Comparison of ENCODE assay signal across 19 mouse cellular contexts in the genomic region with DNA sequence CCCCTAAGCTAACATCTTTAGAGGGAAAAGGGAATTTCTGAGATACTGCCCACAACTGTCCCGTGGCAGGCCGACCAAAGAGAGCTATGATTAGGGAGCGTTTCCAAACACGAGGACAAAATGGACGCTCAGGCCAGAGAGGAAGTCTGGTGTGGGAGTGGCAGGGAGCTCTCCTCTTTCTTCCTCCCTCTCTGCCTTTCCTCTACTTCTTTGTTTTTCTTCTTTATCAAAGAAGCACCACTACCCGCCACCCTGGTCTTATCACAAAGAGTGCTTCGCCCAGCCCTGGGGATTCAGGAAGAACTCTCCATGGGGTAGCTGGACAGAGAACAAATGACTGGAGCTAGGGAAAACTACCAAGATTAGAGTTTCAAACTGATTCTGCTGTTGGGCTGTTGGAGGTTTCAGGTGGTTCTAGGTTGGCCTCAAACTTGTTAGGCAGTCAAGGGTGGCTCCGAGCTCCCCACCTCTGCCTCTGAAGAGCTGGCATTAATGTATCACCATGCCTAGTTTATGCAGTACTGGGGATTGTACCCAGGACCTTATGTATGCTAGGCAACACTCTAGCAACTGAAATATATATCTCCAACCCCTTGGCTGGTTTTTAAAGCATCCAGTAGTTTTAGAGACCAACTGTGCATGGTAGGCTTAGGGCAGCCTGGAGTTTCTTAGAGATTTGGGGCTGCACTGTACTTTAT. TPM values are rescaled to one million over a fixed set of nuclear protein-coding genes. Genes with fewer than 3 reads are reported as not detected.
DNase-seq lines count a peak whose midpoint lies in the region; ATAC-seq and TF ChIP-seq lines count a peak whose summit lies in the region.
"Had no signal": no experiment of that assay in that cellular context is flagged by ENCODE, and none has a peak within 500 bp of the region (broad histone marks: within the 10 kb centered on the region; RNA-seq: fewer than 3 reads in every experiment).

No protein-coding gene starts in this region.

- no peaks in the 10 kb centered on the region for H3K36me3 ChIP-seq in lung, embryonic 14.5 days (ENCODE audit: insufficient read depth)
- H3K36me3 ChIP-seq in liver, embryonic 11.5 days (ENCODE audit: control insufficient read depth, insufficient read depth, low read length): no peaks in the 10 kb centered on the region
- H3K36me3 ChIP-seq in stomach, embryonic 14.5 days (ENCODE audit: control insufficient read depth, insufficient read depth, low read length): no peaks in the 10 kb centered on the region
- no peaks in the 10 kb centered on the region for H3K36me3 ChIP-seq in hindbrain, embryonic 12.5 days
- H3K36me3 ChIP-seq: hindbrain, embryonic 15.5 days; kidney, embryonic 15.5 days; neural tube, embryonic 13.5 days had no signal

- no peak for TF ChIP-seq CTCF in lung, embryonic 14.5 days (IDR thresholded peaks at IDR 0.05; ENCODE audit: low read depth)

- peak overlapping the region; percentile 27; the same call in 1 of the 2 replicates for H3K27ac ChIP-seq in lung, embryonic 14.5 days (ENCODE audit: low read depth)
- peak overlapping the region; percentile 96 for H3K27ac ChIP-seq in liver, embryonic 11.5 days (ENCODE audit: low read depth, low read length)
- H3K27ac ChIP-seq in stomach, embryonic 14.5 days (ENCODE audit: low read length): no peak overlapping the region
- no peak overlapping the region for H3K27ac ChIP-seq in hindbrain, embryonic 12.5 days
- H3K27ac ChIP-seq: hindbrain, embryonic 15.5 days; kidney, embryonic 15.5 days; neural tube, embryonic 13.5 days had no signal

- no peak overlapping the region for H3K4me2 ChIP-seq in lung, embryonic 14.5 days
- H3K4me2 ChIP-seq in liver, embryonic 11.5 days: peak overlapping the region; percentile 55
- no peak overlapping the region for H3K4me2 ChIP-seq in stomach, embryonic 14.5 days (replicated peaks; ENCODE audit: low read depth, low read length)
- H3K4me2 ChIP-seq in hindbrain, embryonic 12.5 days (replicated peaks): no peak overlapping the region
- H3K4me2 ChIP-seq: hindbrain, embryonic 15.5 days; kidney, embryonic 15.5 days; neural tube, embryonic 13.5 days had no signal

- DNase-seq in lung, embryonic 14.5 days: no peak
- no peak for DNase-seq in lung, postnatal 14 days
- peak; percentile 49 for DNase-seq in liver, embryonic 11.5 days (ENCODE audit: low spot score)
- no peak for DNase-seq in adrenal gland, adult 18-20 months (ENCODE audit: low spot score in 2 of 2)
- DNase-seq: cerebellum, adult 11-12 months; left cerebral cortex, postnatal 4 days; midbrain, embryonic 14.5 days; retina, postnatal 1 day had no signal

- H3K9ac ChIP-seq in lung, embryonic 14.5 days: no peak overlapping the region
- peak overlapping the region; percentile 44 for H3K9ac ChIP-seq in liver, embryonic 11.5 days (ENCODE audit: low read depth, low read length)
- no peak overlapping the region for H3K9ac ChIP-seq in stomach, embryonic 14.5 days (replicated peaks; ENCODE audit: low read depth, low read length)
- no peak overlapping the region for H3K9ac ChIP-seq in hindbrain, embryonic 12.5 days
- H3K9ac ChIP-seq: hindbrain, embryonic 15.5 days; kidney, embryonic 15.5 days; neural tube, embryonic 13.5 days had no signal

- H3K27me3 ChIP-seq in lung, embryonic 14.5 days (ENCODE audit: insufficient read depth, low read length): no peaks in the 10 kb centered on the region
- no peaks in the 10 kb centered on the region for H3K27me3 ChIP-seq in liver, embryonic 11.5 days (replicated peaks; ENCODE audit: control insufficient read depth, insufficient read depth, low read length)
- no peaks in the 10 kb centered on the region for H3K27me3 ChIP-seq in stomach, embryonic 14.5 days (ENCODE audit: control insufficient read depth, insufficient read depth, low read length)
- H3K27me3 ChIP-seq in hindbrain, embryonic 12.5 days: no peaks in the 10 kb centered on the region
- H3K27me3 ChIP-seq: CH12.LX; hindbrain, embryonic 15.5 days; kidney, embryonic 15.5 days; neural tube, embryonic 13.5 days had no signal

- H3K4me1 ChIP-seq in lung, embryonic 14.5 days (ENCODE audit: insufficient read depth): no peaks in the 10 kb centered on the region
- peaks cover 51% of the 10 kb centered on the region for H3K4me1 ChIP-seq in liver, embryonic 11.5 days (replicated peaks; ENCODE audit: control insufficient read depth, insufficient read depth, low read length)
- no peaks in the 10 kb centered on the region for H3K4me1 ChIP-seq in stomach, embryonic 14.5 days (ENCODE audit: control insufficient read depth, insufficient read depth, low read length)
- no peaks in the 10 kb centered on the region for H3K4me1 ChIP-seq in hindbrain, embryonic 12.5 days
- H3K4me1 ChIP-seq: hindbrain, embryonic 15.5 days; kidney, embryonic 15.5 days; neural tube, embryonic 13.5 days had no signal

- no peak overlapping the region for H3K4me3 ChIP-seq in lung, embryonic 14.5 days (ENCODE audit: low read depth, low read length)
- H3K4me3 ChIP-seq in liver, embryonic 11.5 days (ENCODE audit: low read depth, low read length): no peak overlapping the region
- H3K4me3 ChIP-seq in stomach, embryonic 14.5 days (ENCODE audit: low read depth, low read length): no peak overlapping the region
- H3K4me3 ChIP-seq in hindbrain, embryonic 12.5 days: no peak overlapping the region
- H3K4me3 ChIP-seq: hindbrain, embryonic 15.5 days; kidney, embryonic 15.5 days; neural tube, embryonic 13.5 days had no signal

- H3K9me3 ChIP-seq in lung, embryonic 14.5 days (ENCODE audit: low read depth, low read length): no peaks in the 10 kb centered on the region
- H3K9me3 ChIP-seq in liver, embryonic 11.5 days (ENCODE audit: control insufficient read depth, low read length): no peaks in the 10 kb centered on the region
- H3K9me3 ChIP-seq in stomach, embryonic 14.5 days (ENCODE audit: control insufficient read depth, low read depth, low read length): no peaks in the 10 kb centered on the region
- no peaks in the 10 kb centered on the region for H3K9me3 ChIP-seq in hindbrain, embryonic 12.5 days (replicated peaks)
- H3K9me3 ChIP-seq: hindbrain, embryonic 15.5 days; kidney, embryonic 15.5 days; neural tube, embryonic 13.5 days had no signal

- WGBS in lung, embryonic 14.5 days: 73% methylated on average over 8 of the region's 8 CpGs
- WGBS in liver, embryonic 11.5 days: 37% methylated on average over 8 of the region's 8 CpGs
- WGBS in stomach, embryonic 14.5 days: 81% methylated on average over 8 of the region's 8 CpGs
- WGBS in hindbrain, embryonic 12.5 days: 77% methylated on average over 8 of the region's 8 CpGs

- ATAC-seq in lung, embryonic 14.5 days (ENCODE audit: insufficient read depth): no peak; the same call in 1 of the 2 replicates
- peak; percentile 34 for ATAC-seq in common myeloid progenitor, adult 5-6 weeks (replicated peaks; ENCODE audit: low read depth, poor library complexity, severe bottlenecking)
- ATAC-seq in liver, embryonic 11.5 days (replicated peaks; ENCODE audit: low FRiP score): peak; percentile 69
- 0 out of 2 replicates have a peak, but pooled peaks have one; percentile 29 for ATAC-seq in stomach, embryonic 14.5 days (ENCODE audit: insufficient number of reproducible peaks, insufficient read depth, low FRiP score, low read depth)
- ATAC-seq in hindbrain, embryonic 12.5 days (ENCODE audit: low FRiP score): no peak

RNA-seq across cellular contexts. Expression of gene Calm5, which starts 12.5 kb away (rescaled TPM):
- not detected in 2 replicates for polyA plus RNA-seq in lung, embryonic 14.5 days (2014; fragmentation: Nextera tagmentation; extraction: Ambion mirVana)
- not detected in 2 replicates for total RNA-seq in common myeloid progenitor, adult 5-6 weeks (2017)
- not detected in 2 replicates for polyA plus RNA-seq in liver, embryonic 11.5 days (2014; fragmentation: Nextera tagmentation; extraction: Ambion mirVana)
- 0.71 TPM in 1 of 2 replicates, not detected in the other for polyA plus RNA-seq in stomach, embryonic 14.5 days (2014; fragmentation: Nextera tagmentation; extraction: Ambion mirVana)
- polyA plus RNA-seq in hindbrain, embryonic 12.5 days (2016; fragmentation: Nextera tagmentation; extraction: Ambion mirVana): not detected in 2 replicates
- total RNA-seq in adrenal gland, adult 18-20 months (2021): not detected
- total RNA-seq: adrenal gland, postnatal 14 days; CH12.LX; layer of hippocampus, adult 8-10 months; left cerebral cortex, postnatal 4 days had no signal
- polyA plus RNA-seq: gonadal fat pad, adult 2 months; hindbrain, embryonic 15.5 days; kidney, embryonic 15.5 days; lung, postnatal 0 days; midbrain, embryonic 14.5 days; neural tube, embryonic 13.5 days had no signal

RNA-seq across cellular contexts. Expression of gene Calm4, which starts 28.9 kb away (rescaled TPM):
- polyA plus RNA-seq in lung, embryonic 14.5 days (2014; fragmentation: Nextera tagmentation; extraction: Ambion mirVana): not detected in 2 replicates
- 0.23 TPM in 1 of 2 replicates, not detected in the other for total RNA-seq in common myeloid progenitor, adult 5-6 weeks (2017)
- polyA plus RNA-seq in liver, embryonic 11.5 days (2014; fragmentation: Nextera tagmentation; extraction: Ambion mirVana): not detected in 2 replicates
- polyA plus RNA-seq in stomach, embryonic 14.5 days (2014; fragmentation: Nextera tagmentation; extraction: Ambion mirVana): not detected in 2 replicates
- polyA plus RNA-seq in hindbrain, embryonic 12.5 days (2016; fragmentation: Nextera tagmentation; extraction: Ambion mirVana): not detected in 2 replicates
- not detected for total RNA-seq in adrenal gland, adult 18-20 months (2021)
- total RNA-seq: adrenal gland, postnatal 14 days; CH12.LX; layer of hippocampus, adult 8-10 months; left cerebral cortex, postnatal 4 days had no signal
- polyA plus RNA-seq: gonadal fat pad, adult 2 months; lung, postnatal 0 days; midbrain, embryonic 14.5 days; neural tube, embryonic 13.5 days had no signal

RNA-seq across cellular contexts. Expression of gene Net1, which starts 51.5 kb away (rescaled TPM):
- polyA plus RNA-seq in lung, embryonic 14.5 days (2014; fragmentation: Nextera tagmentation; extraction: Ambion mirVana): 71.4 and 74.5 TPM in 2 replicates
- total RNA-seq in common myeloid progenitor, adult 5-6 weeks (2017): 146 and 155 TPM in 2 replicates
- 95.0 and 103 TPM in 2 replicates for polyA plus RNA-seq in liver, embryonic 11.5 days (2014; fragmentation: Nextera tagmentation; extraction: Ambion mirVana)
- 70.9 and 75.8 TPM in 2 replicates for polyA plus RNA-seq in stomach, embryonic 14.5 days (2014; fragmentation: Nextera tagmentation; extraction: Ambion mirVana)
- 38.0 and 56.8 TPM in 2 replicates for polyA plus RNA-seq in hindbrain, embryonic 12.5 days (2016; fragmentation: Nextera tagmentation; extraction: Ambion mirVana)
- 100 to 1,000 TPM; 130 to 236 TPM for total RNA-seq in adrenal gland, adult 18-20 months (2021)

RNA-seq across cellular contexts. Expression of gene Tubal3, which starts 51.6 kb away (rescaled TPM):
- polyA plus RNA-seq in lung, embryonic 14.5 days (2014; fragmentation: Nextera tagmentation; extraction: Ambion mirVana): not detected in 2 replicates
- not detected in 2 replicates for total RNA-seq in common myeloid progenitor, adult 5-6 weeks (2017)
- not detected in 2 replicates for polyA plus RNA-seq in liver, embryonic 11.5 days (2014; fragmentation: Nextera tagmentation; extraction: Ambion mirVana)
- polyA plus RNA-seq in stomach, embryonic 14.5 days (2014; fragmentation: Nextera tagmentation; extraction: Ambion mirVana): 0.10 and 0.14 TPM in 2 replicates
- polyA plus RNA-seq in hindbrain, embryonic 12.5 days (2016; fragmentation: Nextera tagmentation; extraction: Ambion mirVana): not detected in 2 replicates
- not detected for total RNA-seq in adrenal gland, adult 18-20 months (2021)
- total RNA-seq: adrenal gland, postnatal 14 days; layer of hippocampus, adult 8-10 months; left cerebral cortex, postnatal 4 days had no signal
- polyA plus RNA-seq: gonadal fat pad, adult 2 months; kidney, embryonic 15.5 days; lung, postnatal 0 days; midbrain, embryonic 14.5 days; neural tube, embryonic 13.5 days had no signal

Comparison
In these comparisons a context has a peak if more than half of its experiments do, and no peak if none do; other contexts are left out.
1. ATAC-seq: peak in common myeloid progenitor, adult 5-6 weeks (single experiment), liver, embryonic 11.5 days (single experiment) and stomach, embryonic 14.5 days (single experiment); none in lung, embryonic 14.5 days (single experiment) and hindbrain, embryonic 12.5 days (single experiment).
2. H3K27ac ChIP-seq: peak in lung, embryonic 14.5 days (single experiment) and liver, embryonic 11.5 days (single experiment); none in stomach, embryonic 14.5 days (single experiment) and hindbrain, embryonic 12.5 days (single experiment).